Mouse (Mus musculus) retina, embryonic 14.5 days (tissue): ENCODE measurements around the gene Afmid.
"Not testable (repeated sequence)": the region's sequence is repeated elsewhere in the genome, so short reads cannot be mapped to it uniquely, and the experiment has no call there.

Source experiments
- DNase-seq: peaks from one replicate; pipeline ENCODE4 v3.0.0-alpha.2; 2015; ENCODE audit warnings: low spot score

The Afmid gene

DNA sequence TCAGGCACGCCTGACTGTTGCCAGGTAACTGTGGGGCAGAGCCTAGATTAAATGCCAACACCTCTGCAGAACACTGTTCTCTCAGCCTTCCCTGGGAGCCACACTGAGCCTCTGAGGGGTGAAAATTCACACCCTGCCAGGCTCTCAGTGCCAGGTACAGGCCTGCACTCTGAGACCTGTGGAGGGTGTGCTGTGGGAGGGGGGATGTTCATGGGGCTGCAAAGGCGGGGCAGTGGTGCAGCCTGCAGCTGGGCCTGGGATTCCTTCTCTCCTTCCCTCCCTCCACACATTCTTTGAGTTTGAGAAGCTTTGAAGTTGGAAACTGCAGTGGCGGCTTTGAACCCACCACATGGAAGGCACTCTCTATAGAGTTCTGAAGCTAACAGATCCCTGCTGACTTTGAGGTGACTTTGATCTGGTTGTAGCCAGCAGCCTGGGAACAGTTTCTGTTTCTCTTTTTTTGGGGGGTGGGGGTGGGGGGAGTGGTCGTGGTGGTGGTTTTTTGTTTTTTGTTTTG is 31.6 kb upstream of the Afmid start:
- no peak for DNase-seq

DNA sequence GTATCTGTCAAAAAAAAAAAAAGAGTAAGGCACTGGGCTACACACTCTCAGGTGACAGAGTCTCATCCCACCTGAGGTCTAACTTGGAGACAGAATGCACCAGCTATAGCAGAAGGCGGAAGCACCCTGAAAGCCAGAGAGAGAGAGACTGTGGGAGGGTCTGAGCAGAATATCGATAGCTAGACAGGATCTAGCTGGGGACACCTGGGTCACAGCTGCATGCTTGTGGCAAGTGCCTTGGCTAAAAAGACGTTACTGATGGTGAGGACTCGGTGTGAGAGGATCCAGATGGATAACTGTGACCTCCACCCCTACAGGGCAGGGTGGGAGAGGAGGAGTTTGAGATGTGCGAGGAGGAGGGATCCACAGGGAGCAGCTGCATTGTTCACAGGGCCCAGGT is 28.8 kb upstream of the Afmid start:
- DNase-seq: no peak

DNA sequence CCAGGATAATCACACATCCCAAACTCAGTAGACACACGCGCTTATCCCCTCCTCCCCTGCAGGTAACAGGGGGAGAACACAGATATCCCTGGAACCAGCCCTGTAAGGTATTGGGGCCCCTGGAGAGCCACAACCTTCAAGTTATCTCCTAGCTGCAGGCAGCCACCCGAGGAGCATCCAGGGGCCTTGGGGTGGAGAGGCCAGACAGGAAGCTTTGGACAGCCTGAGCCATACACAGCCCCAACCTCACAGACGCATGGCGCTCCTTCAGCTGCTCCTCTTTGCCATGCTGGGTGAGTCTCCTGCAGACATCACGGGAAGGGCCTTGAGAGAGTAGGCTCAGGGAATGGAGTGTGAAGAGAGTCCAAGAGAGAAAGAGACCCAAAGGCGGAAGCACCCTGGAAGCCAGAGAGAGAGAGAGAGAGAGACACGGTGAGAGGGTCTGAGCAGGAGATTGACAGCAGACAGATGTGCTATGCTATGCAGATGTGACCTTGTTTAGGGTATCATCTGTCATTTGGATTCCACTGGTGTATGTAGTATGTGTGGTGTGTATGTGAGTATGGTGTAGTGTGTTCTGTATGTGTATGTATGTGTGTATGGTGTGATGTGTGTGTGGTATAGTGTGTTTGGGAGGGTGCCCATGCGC is 28.1 kb upstream of the Afmid start, which contains the start of gene 6030468B19Rik:
Gene 6030468B19Rik, plus strand, starts transcription at position 150 of the 649 bp plus-strand sequence.
- DNase-seq: no peak

DNA sequence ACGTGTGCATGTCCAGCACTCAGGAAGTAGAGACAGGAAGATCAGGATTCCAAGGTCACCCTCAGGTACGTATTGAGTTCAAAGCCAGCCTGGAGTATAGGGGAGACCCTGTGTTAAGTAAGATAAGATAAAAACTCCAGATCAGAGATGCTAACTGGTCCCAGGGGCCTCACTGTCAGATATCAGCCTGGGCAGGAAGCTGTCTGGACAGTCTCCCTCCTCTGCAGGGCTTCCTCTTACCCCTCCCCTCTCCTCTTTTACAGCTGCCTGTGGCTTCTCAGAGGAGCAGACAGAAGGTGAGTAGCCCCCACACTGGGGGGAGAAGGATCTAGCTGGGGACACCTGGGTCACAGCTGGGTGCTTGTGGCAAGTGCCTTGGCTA is 27.6 kb upstream of the Afmid start:
- DNase-seq: no peak

DNA sequence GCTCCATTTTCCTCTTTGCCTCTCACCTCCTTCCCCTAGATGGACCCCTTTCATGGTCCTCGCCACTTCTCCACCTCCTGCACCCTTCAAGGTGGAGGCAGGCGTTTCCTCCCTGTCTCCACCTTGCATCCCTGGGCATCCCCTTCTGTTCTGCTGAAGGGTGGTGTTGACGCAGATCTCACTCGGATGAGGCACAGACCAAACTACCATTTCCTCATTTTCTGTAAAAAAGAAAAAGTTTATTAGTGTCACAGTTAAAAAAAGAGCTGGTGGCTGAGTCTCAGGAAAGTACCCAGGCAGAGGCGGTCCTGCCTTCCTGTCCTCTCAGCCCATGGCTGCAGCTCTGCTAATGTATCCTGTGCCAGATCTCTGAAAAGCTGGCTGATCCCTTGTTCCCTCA is 26.6 kb upstream of the Afmid start:
- DNase-seq: no peak

DNA sequence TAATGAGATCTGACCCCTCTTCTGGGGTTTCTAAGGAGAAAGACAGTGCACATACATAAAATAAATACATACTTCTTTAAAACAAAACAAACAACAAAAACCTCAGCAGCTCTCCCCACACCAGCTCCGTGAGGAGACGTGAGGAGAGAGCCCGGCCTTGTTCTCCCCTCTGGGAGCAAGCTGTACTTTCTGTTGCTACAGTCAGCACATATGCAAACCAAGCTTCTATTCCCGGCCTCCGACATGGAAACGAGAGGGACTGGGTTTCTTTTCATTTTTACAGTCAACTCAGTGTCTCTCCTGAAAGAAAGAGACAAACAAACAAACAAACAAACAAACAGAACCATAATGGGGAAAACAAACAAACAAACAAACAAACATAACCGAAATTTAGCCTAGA is 25.7 kb upstream of the Afmid start:
- DNase-seq: no peak

DNA sequence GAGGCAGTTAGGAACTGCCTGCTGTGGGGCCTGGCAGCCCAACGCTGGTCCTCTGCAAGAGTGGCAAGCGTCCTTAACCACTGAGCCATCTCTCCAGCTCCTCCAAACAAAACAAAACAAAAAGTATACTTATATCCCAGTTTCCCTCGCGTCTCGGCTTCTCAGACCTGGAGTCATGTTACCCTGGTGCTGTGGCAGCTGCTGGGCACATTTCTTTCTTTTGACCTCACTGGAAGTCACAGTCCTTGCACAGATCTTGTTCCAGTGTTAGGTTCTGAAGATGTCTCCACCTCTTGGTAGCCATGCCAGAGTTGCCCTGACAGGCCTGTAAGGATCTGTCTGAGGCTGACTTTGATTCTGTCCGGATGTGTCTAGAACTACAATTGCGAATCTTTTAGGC is 24.1 kb upstream of the Afmid start:
- DNase-seq: no peak

DNA sequence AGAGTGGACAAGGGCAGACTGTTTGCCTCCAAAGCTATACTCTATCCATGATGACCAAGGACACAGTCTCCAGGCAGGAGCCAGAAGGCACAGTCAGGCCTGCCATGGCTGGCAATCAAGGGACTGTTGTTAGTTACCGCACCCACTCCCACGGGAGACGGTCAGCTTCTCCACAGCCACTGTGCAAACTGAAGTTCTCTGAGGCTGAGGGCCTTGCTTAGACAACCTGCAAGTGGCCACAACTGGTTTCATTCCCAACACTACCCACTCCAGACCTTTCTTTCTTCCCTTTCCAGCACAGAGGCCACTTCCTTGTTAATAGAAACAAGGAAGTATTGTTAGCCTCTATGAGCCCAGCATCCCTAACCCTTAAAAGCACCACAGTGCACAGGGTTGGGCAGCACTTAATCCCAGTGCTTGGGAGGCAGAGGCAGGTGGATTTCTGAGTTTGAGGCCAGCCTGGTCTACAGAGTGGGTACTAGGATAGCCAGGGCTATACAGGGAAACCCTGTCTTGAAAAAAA is 22.5 kb upstream of the Afmid start:
- no peak for DNase-seq

DNA sequence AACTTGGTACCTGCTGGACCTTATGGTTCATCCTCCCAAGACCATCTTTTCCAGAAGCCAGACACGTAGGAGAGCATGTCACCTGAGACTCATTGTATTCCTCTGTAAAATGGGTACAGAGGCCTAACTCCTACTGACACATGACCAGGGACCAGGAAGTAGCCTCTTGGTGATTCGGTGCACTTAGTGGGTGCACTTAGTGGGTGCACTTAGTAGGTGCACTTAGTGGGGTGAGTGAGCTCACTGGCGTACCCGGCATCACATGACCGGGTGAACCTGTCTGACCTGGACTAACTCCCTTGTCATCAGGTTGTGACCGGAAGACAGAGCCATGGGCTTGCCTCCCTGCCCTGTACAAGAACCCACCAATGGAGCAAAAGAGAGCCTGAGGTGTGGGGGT is 18.9 kb upstream of the Afmid start:
- DNase-seq: no peak

DNA sequence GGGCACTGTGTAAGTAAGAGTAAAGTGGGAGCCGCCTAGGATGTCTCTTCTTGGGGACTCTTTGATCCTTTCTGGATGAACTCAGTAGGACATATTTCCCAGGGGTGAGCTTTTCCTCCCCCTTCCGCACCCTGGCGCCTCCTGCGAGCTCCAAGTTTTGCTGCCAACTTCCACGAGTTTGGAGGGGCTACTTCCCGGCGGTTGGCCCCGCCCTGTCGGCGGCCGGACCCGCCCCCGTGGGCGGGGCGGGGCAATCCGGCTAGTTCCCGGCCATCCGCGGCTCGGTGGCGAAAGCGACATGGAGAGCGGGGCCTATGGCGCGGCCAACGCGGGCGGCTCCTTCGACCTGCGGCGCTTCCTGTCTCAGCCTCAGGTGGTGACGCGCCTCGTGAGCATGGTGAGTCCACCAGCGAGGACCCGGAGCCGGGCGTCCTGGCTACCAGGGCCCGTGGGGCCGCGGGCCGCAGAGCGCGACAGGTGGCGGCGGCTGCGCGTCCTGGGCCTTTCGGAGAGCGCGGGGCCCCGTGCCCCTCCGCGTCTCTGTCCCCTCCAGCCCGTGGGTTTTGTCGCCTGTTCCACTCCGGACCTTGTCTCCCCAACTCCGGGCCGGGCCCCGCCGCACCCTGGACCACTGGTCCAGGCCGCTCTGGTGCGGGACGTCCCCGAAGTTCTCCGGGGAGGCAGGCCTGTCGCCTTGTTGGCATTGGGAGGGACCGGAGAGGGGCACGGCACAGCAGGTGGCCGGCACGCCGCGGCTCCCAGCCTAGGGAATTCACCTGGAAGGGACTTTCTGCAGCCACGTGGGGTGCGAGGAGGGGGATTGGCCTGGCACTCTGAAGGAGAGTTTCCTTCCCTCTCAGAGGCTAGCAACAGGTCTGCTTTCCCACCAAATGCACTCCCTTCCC is 16.1 kb upstream of the Afmid start, which contains the start of the genes Gm20708 and Syngr2:
Gene Gm20708, plus strand, starts transcription at position 262 of the 905 bp plus-strand sequence.
Gene Syngr2, plus strand, starts transcription at position 262 of the 905 bp plus-strand sequence.
- DNase-seq: peak; percentile 85

DNA sequence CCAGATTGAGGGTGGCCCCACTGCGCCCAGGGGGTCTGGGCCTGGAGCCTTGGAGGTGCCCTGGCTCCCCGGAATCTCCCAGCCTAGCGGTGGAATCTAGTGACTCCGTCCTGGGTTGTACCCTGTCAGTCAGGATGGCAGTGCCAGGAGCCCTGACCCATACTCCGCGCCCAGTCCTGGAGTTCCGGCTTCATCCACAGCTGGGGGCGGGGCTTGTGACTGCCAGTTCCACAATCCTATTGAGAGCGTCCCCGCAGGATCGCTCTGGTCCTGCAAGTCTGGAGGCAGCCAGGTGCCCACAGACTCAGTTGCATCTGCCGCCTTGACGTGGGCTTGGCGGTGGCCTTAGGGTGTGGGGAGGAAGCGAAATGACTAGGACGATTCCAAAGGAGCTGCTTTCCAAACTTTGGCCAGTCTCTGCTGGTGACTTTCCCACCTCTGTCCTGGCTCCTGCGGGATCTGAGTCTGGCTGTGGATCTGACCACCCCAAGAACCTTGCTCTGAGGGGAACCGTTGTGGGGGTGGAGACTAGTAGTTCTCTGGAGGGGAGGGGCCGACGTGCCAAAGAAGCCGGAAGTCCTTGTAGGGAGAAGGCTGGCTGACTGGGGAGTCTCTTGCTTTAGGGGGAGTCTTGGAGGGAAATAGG is 15.2 kb upstream of the Afmid start:
- peak; percentile 88 for DNase-seq

DNA sequence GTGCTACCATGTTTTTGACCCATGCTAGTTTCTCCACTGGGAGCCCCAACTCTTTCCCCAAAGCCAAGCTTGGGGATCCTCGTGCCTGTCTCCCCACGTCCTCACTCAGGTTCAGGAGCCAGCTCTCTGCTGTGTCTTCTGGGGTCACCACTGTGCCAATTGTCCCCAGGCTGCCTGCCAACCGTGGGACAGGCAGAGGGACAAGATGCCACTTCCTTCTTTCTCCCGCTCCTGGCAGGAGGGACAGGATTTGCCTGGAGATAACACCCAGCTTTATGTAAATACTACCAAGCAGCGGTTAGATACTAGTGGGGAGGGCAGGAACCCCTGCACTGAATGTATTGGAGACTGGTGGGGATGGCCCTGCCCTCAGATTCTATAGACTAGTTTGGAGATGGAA is 11.9 kb upstream of the Afmid start:
- DNase-seq: no peak

DNA sequence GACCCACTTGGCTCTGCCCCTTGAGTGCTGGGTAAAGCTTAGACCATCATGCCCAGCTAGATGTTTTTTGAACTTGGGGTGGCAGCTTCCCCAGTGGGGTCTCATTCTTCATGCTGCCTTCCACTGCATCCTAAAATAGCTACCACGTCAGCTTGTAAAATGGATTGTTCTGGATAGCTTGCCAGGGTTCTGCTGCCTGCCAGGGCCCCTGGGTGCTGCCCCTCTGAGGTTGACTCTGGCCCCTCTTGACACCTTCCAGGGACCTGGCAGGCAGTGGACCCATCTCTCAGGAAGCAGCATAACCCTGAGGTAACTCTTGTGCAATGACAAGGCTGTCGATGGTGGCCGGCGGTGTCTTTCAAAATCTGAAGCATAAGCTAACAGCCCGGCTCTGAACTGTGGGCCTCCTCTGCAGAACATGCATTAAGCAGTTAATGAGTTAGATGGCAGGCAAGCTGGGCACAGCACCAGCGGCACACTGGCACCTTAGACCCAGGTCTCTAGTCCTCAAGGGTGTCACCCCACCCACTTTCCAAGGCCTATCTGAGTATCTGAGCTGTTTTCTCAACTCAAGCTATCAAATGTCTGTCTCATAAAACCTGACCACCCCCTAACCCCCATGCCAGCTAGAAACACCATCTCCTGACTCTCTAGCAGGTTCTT is 10.9 kb upstream of the Afmid start:
- no peak for DNase-seq

DNA sequence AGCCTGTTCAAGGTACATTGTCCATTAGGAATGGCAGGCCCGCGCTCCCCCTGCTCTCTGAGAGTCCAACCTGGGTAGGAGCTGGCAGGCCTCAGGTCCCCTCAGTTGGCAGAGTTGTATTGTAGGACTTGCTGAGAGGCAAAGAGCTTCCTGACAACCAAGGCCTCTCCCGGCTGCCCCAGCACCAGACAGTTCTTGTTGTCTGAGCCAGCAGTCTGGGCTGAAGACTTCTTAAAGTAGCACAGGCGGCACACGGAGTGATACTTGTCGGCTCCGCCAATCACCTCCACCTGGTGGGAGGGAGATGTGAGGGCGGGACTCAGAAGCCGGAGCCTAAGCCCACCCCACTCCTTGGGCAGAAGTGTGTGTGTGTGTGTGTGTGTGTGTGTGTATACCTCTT is 9.9 kb upstream of the Afmid start:
- not testable (repeated sequence) for DNase-seq

DNA sequence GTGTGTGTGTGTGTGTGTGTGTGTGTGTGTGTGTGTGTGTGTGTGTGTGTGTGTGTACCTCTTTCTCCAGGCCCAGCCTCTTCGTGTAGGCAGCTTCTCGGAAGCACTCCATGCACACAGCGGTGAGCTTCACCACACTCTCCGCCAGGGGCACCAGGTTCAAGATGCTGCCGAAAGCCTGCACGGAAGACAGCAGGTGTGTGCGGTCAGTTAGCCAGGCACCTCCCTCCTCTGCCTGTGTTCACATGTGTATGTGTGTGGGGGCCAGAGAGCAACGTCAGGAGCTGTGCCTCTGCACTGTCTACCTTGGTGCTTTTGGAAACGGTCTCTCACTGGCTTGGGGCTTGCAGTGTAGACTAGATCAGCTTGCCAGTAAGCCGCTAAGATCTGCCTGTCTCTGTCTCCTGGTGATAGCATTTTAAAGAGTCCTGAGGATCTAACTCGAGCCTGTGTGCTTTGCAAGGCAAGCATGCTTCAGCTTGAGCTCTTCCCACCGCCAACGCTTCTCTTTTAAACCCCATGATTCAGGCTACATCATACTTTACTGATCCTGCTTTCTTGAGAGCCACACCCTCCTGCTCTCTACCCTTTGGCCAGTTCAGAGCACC is 9.2 kb upstream of the Afmid start:
- DNase-seq: no peak

DNA sequence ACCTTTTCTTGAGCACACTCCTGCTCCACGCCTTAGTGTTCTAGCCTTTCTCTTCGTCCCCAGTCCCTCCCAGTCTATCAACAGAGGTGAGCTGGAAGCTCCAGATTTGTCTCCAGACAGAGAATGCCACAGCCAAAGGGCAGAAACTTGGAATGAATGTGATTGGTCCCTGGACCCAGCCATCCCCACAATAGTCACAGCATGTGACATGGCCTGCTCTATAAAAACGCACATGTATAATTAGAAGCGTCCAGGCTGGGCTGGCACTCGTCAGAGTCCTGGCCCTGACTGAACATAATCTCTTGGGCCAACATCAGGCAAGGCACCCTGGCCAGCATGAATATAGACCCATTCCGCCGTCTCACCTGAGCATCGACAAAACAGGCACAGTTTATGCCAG is 6.6 kb upstream of the Afmid start:
- no peak for DNase-seq

DNA sequence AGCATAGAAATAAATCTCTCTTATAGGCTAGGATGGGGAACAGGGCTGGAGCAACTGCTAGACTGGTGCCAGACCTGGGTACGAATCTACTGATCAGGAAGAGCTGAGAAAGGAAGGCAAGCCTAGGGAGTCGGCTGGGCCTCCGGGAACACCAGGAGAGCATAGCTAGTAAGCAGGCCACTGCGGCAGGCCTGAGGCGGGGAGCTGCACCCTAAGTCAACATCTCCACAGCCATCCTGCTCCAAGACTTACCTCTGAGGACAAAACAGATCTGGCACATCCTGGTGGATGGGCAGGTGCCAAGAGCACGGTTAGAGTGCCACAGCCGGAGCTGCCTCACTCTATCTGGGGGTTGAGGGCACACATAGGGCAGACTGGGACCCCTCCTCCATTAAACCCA is 5.6 kb upstream of the Afmid start:
- no peak for DNase-seq

DNA sequence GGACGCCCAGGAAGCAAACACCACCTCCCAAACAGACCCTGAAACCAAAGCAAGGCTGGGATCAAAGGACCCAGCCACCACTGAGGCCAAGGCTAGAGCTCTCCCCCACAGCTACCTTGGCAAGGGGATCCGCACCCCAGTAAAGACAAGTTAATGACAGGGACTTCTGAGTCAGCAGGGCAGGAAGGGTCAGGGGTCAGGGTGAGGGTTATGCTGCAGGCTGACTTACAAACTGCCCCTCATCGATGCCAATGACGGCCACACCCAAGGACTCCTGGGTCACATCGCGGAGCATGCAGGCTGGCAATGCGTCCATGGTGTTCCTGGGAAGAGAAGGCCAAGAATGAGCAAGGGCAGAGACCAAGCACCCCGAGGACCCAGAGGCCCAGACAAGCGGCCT is 3.9 kb upstream of the Afmid start:
- no peak for DNase-seq

DNA sequence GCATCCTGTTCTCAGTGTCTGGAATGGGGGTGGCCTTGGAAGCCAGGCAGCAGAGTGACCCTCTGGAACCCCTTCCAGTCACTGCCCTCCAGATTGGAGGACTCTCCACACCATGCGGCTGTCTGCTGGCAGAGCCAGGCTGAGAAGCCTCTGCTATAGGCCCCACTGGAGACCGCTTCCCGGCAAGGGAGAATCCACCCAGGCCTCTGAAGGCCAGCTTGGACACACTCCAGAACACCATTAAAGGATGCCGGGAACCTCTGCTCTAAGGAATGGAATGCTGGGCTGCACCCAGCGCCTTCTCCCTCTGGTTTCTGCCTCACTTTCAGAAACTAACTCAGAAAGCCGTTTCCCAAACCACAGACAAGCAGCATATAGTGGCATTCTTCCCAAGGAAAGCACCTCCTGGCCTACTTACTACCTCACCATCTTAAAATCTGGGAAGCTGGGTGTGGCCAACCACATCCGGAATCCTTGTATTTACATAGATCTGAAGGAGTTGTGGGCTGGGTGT is 2.9 kb upstream of the Afmid start:
- DNase-seq: no peak

DNA sequence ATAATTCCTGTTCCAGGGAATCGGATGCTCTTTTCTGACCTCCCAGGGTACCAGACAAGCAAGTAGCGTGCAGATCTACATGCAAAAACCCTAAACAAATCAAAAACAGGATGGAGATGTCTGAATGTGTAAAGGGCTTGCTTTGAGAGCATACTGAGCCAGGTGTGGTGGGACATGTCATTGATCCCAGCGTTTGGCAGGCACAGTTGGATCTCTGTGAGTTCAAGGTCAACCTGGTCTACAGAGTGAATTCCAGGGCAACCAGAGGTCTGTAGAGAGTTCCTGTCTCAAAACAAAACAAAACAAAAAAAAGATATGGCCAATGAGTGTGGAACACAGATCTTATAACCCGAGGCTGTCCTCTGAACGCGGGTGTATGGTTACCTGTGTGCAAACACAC is 2.3 kb upstream of the Afmid start:
- no peak for DNase-seq
